Mouse (Mus musculus): Measurements from ENCODE around the gene Fas.

- no peak for TF ChIP-seq CTCF (IDR thresholded peaks at IDR 0.05; ENCODE audit: borderline replicate concordance, extremely low read depth, insufficient read depth, insufficient read length)
- no peak for TF ChIP-seq POLR2A (IDR thresholded peaks at IDR 0.05; ENCODE audit: borderline replicate concordance, extremely low read depth, insufficient read depth, insufficient read length, poor library complexity, severe bottlenecking)
Observed at GRCm38 (mm10) chr19:34251900-34252299, 38.6 kb upstream of the Fas start.

All from brain, embryonic 14.5 days (tissue).